Mouse (Mus musculus) adrenal gland, adult 8-10 months (tissue): ENCODE results near the gene Unc93a2. TPM values are rescaled to one million over a fixed set of nuclear protein-coding genes. Genes with fewer than 3 reads are reported as not detected.
"Not testable (repeated sequence)": the region's sequence is repeated elsewhere in the genome, so short reads cannot be mapped to it uniquely, and the experiment has no call there.

Experiments used
- DNase-seq: peaks from one replicate; pipeline ENCODE4 v3.0.0; 2022
- total RNA-seq, 4 experiments: library from RNA; stranded (reverse); gene quantifications; 2 replicates each; pipeline ENCODE4 v1.2.4; 2022

The Unc93a2 gene
- total RNA-seq, 4 experiments from 2014 or later = 0.22 to 3.1 (median 0.68) TPM

DNA sequence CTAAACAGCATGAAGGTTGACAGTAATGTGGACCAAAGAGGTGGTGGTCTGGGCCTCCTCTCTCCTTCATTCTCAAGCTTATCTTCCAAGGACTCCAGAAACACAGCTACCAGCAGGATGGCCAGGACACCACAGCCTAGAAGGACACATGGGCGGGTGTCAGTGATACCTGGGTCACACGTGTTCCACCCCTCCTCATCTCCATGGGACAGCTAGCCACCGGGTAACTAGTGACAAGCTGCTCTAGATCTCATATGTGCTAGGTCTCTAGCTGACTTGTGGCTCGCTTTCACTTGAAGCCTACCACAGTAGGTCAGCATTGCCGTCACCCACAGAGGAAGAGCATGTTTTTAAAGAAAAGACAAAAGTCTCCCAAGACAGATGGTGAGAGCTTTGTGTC lies 13.4 kb downstream of the Unc93a2 start, which contains the start of gene Gm49630:
TSS of gene Gm49630 (minus strand) at position 101 of the 400 bp plus-strand sequence.
- not testable (repeated sequence) for DNase-seq

DNA sequence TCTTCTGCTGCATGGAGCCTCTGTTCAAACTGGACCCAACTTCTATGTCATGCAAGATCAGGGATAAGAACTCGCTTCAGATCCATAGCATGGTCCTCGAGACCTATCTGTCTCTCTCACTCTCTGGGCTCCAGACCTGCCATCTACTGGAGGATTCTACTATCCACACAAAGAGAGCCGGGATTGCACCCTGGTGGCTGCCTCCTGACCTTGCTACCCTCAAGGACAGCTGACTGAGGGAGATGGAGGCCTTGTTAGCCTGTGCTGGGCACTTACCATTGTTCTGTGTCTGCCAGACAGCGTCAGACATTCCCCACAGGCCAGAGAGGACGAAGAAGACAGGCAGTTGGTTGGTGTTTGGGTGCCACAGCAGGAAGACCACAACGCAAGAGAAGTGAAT lies 15.9 kb downstream of the Unc93a2 start:
- DNase-seq = peak; percentile 64

DNA sequence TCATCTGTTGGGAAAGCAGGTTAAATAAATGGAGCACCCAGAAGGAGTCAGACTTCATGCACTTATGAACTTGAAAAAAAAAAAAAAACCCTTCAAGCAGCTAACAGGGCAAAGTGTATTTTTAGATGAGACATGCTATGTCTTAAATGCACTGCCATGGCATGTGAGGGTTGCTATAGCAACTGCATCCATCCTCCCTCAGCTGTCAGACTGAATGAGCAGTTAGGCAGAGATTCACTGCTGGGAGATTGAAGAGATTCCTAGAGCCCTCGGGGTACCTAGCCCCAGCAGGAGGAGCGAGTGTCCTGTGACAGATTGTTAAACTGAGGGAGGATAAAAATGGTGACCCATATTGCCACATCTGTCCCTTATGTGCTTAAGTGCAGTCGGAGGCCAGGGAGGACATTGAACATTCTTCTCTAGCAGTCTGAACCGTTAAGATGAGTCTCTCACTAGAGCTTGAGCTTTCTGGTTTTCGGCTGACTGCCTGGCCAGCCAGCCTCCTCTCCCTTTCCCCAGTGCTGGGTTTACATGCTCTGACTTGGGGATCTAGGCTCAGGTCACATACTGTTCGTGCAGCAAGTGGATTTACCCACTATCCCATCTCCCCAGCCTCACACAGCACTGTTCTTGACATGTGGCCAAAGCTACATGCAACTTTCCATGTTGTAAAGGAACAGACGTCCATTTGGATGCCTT lies 18.4 kb downstream of the Unc93a2 start:
- DNase-seq = not testable (repeated sequence)

DNA sequence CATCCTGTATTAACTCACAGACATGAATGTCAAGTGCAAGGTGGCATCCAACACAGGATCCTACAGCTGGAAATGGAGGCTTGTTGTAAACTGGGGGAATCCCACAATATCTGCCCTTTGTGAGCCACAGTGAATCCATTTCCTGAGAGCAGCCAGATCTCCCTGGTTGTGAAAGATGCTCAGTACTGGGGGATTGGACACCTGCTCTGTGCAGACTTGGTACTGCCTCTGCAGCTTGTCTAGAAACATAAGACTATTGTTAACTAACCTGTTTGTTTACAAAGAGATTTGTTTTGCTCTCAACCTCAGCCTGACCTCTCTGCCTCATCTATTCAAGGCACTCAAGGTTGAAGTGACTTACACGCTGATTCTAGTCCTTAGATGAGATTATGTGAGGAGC lies 19.0 kb downstream of the Unc93a2 start:
- not testable (repeated sequence) for DNase-seq

DNA sequence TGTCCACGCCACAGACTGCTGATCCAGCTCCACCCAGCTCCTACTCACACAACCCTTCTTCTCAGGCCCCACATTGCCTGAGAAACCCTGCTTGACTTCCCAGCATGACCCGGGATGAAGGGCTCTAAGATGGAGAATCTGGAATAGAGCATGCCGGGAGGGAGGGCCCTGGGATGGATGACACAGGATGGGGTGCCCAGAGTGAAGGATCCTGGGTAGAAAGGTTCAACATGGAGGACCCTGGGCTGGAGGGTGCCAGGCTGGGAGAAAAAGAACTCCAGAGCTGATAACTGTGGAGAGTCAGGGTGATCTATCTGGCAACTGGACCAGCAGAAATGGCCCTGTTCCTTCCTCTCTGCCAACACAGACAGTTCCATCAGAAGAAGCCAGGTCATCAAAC lies 19.6 kb downstream of the Unc93a2 start:
- DNase-seq = not testable (repeated sequence)

DNA sequence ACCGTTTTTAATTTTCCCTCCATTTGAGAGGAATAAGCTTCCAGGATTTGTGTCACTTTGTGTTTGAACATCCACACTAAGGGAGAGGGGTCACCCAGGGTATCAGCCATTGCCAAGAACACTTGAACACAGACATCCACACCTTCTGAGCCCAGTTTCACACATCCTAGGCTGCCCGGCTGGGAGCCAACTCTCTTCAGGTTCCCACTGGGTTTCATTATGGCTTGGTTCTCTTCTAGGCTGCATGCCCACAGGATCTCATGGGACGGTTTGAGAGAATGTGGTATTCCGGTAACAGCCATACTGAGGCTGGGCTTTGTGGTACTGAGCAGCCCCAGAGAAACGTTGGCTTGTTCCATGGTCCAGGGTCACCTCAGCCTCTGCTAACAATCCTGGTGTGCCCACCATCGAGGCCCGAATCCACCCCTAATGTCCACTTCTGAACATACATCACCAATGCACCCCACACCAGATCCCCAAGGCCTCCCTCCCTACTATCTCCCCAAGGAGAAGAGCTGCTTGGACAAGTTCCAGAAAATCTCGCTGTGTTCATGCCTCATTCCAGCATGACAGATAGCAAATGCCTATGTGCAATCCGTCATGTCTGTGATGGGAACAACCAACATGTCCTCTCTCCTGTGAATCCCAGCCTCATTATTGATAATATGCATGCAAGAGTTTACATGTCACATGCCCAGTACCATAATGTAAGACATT lies 24.4 kb downstream of the Unc93a2 start:
- peak; percentile 44 for DNase-seq

DNA sequence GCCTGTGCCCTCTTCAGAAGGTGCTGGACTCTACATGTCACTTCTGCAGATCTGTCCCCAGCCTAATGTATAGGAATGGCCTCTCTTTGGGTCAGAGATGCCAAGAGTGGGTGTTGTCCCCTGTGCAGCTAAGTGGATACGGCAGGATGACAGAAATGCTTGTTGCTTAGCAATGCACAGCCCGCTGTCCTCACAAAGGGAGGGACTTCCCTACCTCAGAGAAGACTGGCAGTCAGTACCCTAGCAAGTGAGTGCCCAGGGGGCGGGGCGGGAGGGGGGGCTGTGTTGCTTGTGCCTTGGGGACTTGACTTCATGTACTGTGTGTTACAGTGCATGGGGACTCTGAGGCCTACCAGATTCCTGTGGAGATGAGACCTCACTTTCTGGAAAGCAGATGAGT lies 25.5 kb downstream of the Unc93a2 start:
- not testable (repeated sequence) for DNase-seq

DNA sequence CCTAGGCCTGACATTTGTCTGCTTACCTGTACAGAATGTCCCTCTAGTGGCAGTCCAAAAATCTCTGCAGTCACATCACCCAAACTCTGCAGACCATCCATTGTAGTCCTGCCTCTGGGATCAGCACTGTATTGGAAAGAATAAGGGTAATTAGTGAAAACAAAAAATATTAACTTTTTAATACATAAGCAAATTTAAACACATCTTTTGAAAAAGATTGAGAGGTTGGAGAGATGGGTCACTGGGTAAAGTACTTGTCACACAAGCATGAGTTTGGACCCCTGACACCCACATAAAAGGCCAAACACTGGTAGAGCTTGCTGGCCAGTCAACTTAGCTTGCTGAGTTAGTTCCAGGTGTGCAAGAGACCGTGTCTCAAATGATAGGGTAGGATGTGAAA lies 32.7 kb downstream of the Unc93a2 start, which contains the start of gene Ttll2:
TSS of gene Ttll2 (minus strand) at position 101 of the 400 bp plus-strand sequence.
- not testable (repeated sequence) for DNase-seq

DNA sequence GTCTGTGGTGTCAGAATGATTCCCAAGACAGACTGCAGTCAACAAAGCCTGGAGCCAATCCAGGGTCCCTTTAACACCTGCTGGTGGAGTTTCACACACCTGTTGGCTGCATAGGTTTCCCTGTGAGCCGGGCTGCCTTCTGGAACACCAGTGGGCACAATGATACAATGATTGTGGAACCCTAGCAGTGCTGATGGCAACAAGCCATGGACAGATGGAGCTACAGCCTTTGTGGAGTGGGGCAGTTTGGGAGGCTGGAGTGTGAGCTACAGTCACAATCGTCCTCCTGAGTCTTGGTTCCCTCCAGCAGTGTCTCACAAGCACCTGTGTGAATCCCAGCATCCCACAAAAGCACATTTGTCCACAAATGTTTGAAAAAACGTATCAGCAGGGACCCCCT lies 36.5 kb downstream of the Unc93a2 start:
- DNase-seq = not testable (repeated sequence)

DNA sequence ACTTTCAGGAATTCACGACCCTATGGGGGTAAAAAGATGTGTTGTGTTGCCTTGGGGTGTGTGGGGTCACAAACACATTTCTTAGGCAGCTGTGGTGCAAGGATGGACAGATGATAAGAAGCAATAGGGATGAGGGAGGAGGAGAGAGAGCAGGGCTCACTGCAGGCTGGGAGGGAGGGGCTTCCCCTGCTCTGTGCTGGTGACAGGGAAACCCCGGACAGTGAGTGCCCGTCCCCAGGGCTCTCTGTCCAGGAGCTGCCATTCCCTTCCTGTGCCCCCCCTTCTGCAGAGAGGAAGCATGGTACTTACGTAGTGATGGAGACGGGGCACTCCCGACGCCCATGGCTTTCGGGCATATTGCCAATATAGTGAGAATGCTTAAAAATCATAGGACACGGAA lies 47.9 kb downstream of the Unc93a2 start:
- not testable (repeated sequence) for DNase-seq

DNA sequence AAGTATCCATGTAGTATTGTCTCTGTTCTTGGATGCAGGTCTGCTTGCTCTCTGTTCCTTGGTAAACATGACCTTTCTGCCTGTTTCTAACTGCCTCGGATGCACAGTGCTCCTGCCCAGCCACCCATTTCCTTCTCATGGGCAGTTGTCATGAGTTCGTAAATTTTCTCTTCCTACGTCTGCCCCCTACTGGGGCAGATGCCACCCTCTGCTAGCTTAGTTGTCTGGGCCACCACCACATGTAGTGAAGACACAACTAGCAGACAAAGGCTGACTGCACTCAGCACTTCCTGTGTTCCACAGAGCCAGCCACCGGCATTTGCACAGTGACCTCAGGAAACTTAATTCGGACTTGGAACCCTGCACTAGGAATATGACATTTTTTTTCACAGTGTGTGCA lies 52.5 kb downstream of the Unc93a2 start:
- DNase-seq = not testable (repeated sequence)

DNA sequence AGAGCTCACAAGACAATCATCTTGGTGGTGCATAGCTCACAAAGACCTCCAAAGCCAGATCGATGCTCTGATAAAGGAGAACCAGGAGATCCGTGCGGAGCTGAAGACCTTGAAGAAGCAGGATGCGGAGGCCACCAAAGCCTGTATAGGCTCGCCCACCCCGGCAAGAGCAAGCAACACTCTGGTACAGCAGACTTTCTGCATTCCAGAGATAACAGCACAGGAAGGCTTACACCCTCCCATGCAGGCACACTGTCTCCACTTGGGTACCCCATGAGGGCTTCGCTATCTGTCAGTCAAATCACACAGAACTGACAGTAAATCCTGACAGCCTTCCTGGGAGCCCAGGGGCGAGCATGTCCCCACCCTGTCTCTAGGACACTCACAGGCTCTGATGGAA lies 58.8 kb downstream of the Unc93a2 start:
- not testable (repeated sequence) for DNase-seq

DNA sequence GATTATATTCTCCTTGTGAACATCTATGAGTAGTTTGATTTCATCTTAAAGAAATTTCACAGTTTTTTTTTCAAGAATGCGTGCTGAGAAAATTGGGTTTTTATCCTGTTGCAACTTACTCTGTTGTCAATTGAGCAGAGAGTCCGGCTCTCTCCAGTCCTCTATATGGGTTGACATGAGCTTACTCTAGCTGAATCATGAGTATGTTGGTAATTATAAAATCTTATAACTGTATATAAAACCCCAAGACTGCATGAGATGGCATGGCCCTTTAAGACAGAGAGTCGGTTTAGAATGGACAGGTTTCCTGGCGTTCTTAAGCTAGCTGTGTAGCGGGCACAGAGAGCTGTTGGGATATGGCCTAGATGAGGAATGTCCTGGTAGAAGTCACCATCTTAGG lies 60.9 kb downstream of the Unc93a2 start, which contains the start of gene Tcp10a:
TSS of gene Tcp10a (plus strand) at position 301 of the 400 bp plus-strand sequence.
- DNase-seq = not testable (repeated sequence)

DNA sequence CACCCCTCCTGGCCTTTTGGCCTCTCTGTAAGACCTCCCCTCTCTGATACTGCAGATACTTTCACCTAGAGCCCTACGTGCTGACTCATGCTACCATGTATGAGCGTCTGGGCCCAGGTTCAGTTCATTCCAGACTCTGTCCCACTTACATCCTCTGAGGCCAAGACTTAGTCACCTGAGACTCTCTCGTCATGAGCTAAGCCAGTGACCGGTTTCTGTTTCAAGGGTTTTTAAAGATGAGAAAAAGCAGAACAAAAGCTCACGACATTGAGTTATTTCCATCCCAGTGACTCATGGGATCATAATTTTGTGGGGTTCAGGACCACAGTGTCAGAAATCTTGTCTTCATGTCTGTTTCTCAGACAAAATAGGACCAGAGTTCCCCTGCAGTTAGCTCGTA lies 65.5 kb downstream of the Unc93a2 start:
- not testable (repeated sequence) for DNase-seq

DNA sequence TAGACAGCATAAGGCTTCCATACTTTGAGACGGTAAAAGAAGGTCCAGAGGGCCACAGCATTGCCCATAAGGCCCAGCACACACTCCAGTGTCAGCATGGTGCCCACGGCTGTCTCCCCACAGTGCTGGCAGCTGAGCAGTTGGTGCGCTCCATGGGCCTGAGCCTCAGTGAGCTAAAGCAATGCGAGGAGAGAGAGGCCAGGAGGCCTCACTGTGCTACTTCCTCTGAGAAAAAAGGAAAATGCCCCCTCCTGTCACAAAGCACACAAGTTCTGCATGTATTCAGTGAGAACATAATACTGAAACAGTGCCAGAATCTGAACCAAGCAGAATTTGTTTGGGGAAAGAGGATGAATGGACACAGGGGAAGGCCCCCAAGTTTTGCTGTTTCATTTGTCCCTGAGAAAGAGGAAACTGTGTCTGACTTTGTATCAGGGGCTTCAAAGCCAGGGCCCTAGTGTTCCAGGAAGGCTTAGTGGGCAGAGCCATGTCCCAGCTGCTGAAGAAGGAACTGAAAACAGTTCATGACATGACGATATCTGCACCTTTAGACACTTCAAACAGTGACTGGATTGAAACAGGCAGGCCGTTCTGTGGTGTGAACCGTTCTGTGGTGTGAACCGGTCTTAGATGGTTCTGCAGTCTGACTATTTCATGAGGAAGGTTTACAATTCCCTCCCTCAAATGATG lies 69.4 kb downstream of the Unc93a2 start:
- not testable (repeated sequence) for DNase-seq

Other genes with a start within 250 kb of the Unc93a2 start
- 10 to 100 TPM; 14.9 to 20.8 (median 19.2) TPM for gene Rps6ka2, start 215.3 kb downstream of the Unc93a2 start, total RNA-seq
- under 1 TPM in 2 of 4 experiments, not detected in 2; 0.12 to 0.24 TPM for gene Tcp10a, start 60.8 kb downstream of the Unc93a2 start, total RNA-seq
- gene Ttll2, start 32.8 kb downstream of the Unc93a2 start, total RNA-seq = under 1 TPM in 2 of 4 experiments, not detected in 2; 0.17 to 0.22 TPM
- not detected for gene Gm49630, start 13.5 kb downstream of the Unc93a2 start, total RNA-seq